Mouse (Mus musculus) heart, embryonic 11.5 days (tissue): ENCODE data around the gene A730061H03Rik. TPM values are rescaled to one million over a fixed set of nuclear protein-coding genes. Genes with fewer than 3 reads are reported as not detected.

Experiments
- ATAC-seq: fragments of 200-750 bp; cut with Nextera tagmentation; replicated peaks from 2 replicates; pipeline ENCODE4 v1.8.0; 2017; ENCODE audit warnings: moderate library complexity; ENCODE audit not compliant: insufficient number of reproducible peaks, low FRiP score, low TSS enrichment
- H3K27ac ChIP-seq: fragments of 300-500 bp; sonication (generic); 2 replicates; pipeline ENCODE4 v1.5.1; 2014; ENCODE audit warnings: mild to moderate bottlenecking, low read depth, low read length
- H3K27me3 ChIP-seq: fragments of 300-500 bp; sonication (generic); 2 replicates; pipeline ENCODE4 v1.6.1; 2014; ENCODE audit warnings: mild to moderate bottlenecking, low read length, mixed read lengths; ENCODE audit not compliant: control insufficient read depth, insufficient read depth
- H3K36me3 ChIP-seq: fragments of 300-500 bp; sonication (generic); 2 replicates; pipeline ENCODE4 v1.6.1; 2014; ENCODE audit warnings: mild to moderate bottlenecking, low read length, moderate library complexity, mixed read lengths; ENCODE audit not compliant: control insufficient read depth, insufficient read depth
- H3K4me1 ChIP-seq: fragments of 300-500 bp; sonication (generic); 2 replicates; pipeline ENCODE4 v1.6.1; 2014; ENCODE audit warnings: low read length; ENCODE audit not compliant: control insufficient read depth, insufficient read depth
- H3K4me2 ChIP-seq: fragments of 300-500 bp; sonication (generic); 2 replicates; pipeline ENCODE4 v1.6.1; 2014; ENCODE audit warnings: mild to moderate bottlenecking, moderate library complexity
- H3K4me3 ChIP-seq: fragments of 300-500 bp; sonication (generic); 2 replicates; pipeline ENCODE4 v1.5.1; 2014; ENCODE audit warnings: low read depth, low read length
- H3K9ac ChIP-seq: fragments of 300-500 bp; sonication (generic); 2 replicates; pipeline ENCODE4 v1.6.1; 2014; ENCODE audit warnings: mild to moderate bottlenecking, low read depth, low read length, moderate library complexity
- H3K9me3 ChIP-seq: fragments of 300-500 bp; sonication (generic); replicated peaks from 2 replicates; pipeline ENCODE4 v1.6.1; 2016; ENCODE audit warnings: low read length; ENCODE audit not compliant: control insufficient read depth
- WGBS: fragments of 180-500 bp; shearing (Covaris S2); extraction: QIAGEN DNeasy Blood & Tissue Kit; methylation state at CpG from one replicate; pipeline ENCODE4 v1.1.7; 2014; ENCODE audit not compliant: insufficient replicate concordance; 5-methylcytosine and 5-hydroxymethylcytosine counted together
- polyA plus RNA-seq: library from polyadenylated mRNA; unstranded; fragments of >200 nt; fragmentation: Nextera tagmentation; extraction: Ambion mirVana; gene quantifications from 2 replicates; pipeline ENCODE4 v1.2.1, GENCODE M21; 2014

Gene A730061H03Rik
- polyA plus RNA-seq, 1 experiment from 2014 or later = 1.3 TPM

- H3K4me3 ChIP-seq = no peak overlapping the region
- peaks cover 34% of the 10 kb centered on the region for H3K36me3 ChIP-seq
- H3K27me3 ChIP-seq = no peaks in the 10 kb centered on the region
- no peaks in the 10 kb centered on the region for H3K9me3 ChIP-seq
- peaks cover 13% of the 10 kb centered on the region for H3K4me1 ChIP-seq
- ATAC-seq = no peak
- H3K27ac ChIP-seq = no peak overlapping the region
- WGBS = 76% methylated on average over 13 of the region's 13 CpGs
- H3K9ac ChIP-seq = no peak overlapping the region
- H3K4me2 ChIP-seq = no peak overlapping the region
These were observed 36.0 kb upstream of the A730061H03Rik start for GRCm38 (mm10) chr14:55596036-55596690.

- H3K4me3 ChIP-seq = peak overlapping the region; percentile 78
- H3K27me3 ChIP-seq = no peaks in the 10 kb centered on the region
- peak overlapping the region; percentile 98 for H3K4me2 ChIP-seq
- WGBS = 6% methylated on average over 16 of the region's 16 CpGs
- no peaks in the 10 kb centered on the region for H3K9me3 ChIP-seq
- H3K36me3 ChIP-seq = peaks cover 17% of the 10 kb centered on the region
- H3K4me1 ChIP-seq = peaks cover 19% of the 10 kb centered on the region
- H3K27ac ChIP-seq = peak overlapping the region; percentile 98
- peak overlapping the region; percentile 83 for H3K9ac ChIP-seq
- no peak for ATAC-seq
These were observed 32.0 kb upstream of the A730061H03Rik start for GRCm38 (mm10) chr14:55592226-55592625.

- peak within 1 kb of the TSS; percentile 98 for H3K4me2 ChIP-seq
- H3K9me3 ChIP-seq = no peaks in the 10 kb centered on the region
- peak within 1 kb of the TSS; percentile 78 for H3K4me3 ChIP-seq
- peaks cover 17% of the 10 kb centered on the region for H3K36me3 ChIP-seq
- H3K4me1 ChIP-seq = peaks cover 19% of the 10 kb centered on the region
- no peaks in the 10 kb centered on the region for H3K27me3 ChIP-seq
- peak within 1 kb of the TSS; percentile 98 for H3K27ac ChIP-seq
- peak within 1 kb of the TSS; percentile 85 for H3K9ac ChIP-seq
- ATAC-seq = peak; percentile 86
- WGBS = under 1% methylated on average over 27 of the region's 33 CpGs
These were observed 31.2 kb upstream of the A730061H03Rik start, which contains the start of gene Rnf31 for GRCm38 (mm10) chr14:55591331-55591891. Rnf31 (plus strand) TSS chr14:55591708.

DNA sequence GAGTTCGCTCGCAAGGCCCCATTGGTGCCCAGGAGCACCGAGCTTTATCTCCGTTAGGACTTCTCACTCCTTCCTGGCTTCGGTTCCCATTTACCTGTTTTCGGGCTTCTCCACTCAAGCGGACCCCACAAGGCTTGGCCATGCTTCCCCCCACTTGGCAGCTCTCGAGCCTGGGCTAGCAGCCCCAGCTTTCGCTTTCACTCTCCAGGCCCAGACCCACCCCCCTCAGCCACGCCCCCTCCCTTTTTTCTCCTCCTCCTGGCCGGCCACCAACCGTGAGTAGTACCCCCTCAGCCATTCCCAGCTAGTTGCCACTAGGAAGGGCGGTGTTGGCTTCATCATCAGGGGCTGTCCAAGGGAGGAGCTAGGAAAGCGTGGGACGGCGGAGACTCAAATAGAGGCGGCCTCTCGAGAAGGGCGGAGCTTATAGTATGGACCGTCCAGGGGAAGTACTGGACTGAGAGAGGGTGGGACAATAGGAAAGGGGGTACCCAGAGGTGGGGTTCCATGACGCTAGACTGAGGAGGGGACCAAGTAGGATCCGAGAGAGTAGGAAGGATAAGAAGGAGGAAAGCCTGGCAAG, 30.6 kb upstream of the A730061H03Rik start, which contains the start of gene Psme2:
TSS of gene Psme2 (minus strand) at position 366 of the 583 bp plus-strand sequence.
- Histone ChIP-seq H3K4me2 (peak within 1 kb of the TSS; percentile 98), H3K9me3 (no peaks in the 10 kb centered on the region), H3K27ac (peak within 1 kb of the TSS; percentile 98), H3K4me1 (peaks cover 19% of the 10 kb centered on the region), H3K36me3 (peaks cover 17% of the 10 kb centered on the region), H3K27me3 (no peaks in the 10 kb centered on the region), H3K4me3 (peak within 1 kb of the TSS; percentile 78), H3K9ac (peak within 1 kb of the TSS; percentile 85)
- peak; percentile 96 for ATAC-seq
- WGBS = 1% methylated on average over 22 of the region's 22 CpGs

DNA sequence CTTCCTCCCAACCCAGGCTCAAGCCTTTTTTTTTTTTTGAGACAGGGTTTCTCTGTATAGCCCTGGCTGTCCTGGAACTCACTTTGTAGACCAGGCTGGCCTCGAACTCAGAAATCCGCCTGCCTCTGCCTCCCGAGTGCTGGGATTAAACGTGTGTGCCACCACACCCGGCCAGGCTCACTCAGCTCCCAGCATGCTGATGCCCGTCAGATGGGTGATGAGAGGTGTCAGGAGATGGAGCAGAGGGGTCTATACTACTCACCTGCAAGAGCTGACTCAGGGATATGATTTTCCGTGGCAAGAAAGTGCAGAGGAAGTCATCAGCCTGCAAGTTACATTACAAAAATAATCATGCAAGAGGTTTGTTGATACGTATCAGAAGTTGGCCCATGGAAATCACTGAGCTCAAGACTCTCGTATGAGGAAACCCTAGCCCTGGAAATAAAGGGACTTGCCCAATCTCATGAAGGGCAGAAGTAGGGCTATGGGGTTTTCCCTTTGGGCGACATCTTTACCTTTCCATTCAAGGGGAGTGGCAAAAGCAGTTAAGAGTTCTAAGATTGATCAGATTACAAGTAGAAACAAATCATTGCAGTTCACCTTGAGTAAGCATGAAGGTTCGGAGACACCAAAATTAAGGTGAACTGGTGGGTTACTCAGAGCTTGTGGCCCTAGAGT, 29.7 kb upstream of the A730061H03Rik start:
- 79% methylated on average over 11 of the region's 11 CpGs for WGBS
- H3K27me3 ChIP-seq = no peaks in the 10 kb centered on the region

DNA sequence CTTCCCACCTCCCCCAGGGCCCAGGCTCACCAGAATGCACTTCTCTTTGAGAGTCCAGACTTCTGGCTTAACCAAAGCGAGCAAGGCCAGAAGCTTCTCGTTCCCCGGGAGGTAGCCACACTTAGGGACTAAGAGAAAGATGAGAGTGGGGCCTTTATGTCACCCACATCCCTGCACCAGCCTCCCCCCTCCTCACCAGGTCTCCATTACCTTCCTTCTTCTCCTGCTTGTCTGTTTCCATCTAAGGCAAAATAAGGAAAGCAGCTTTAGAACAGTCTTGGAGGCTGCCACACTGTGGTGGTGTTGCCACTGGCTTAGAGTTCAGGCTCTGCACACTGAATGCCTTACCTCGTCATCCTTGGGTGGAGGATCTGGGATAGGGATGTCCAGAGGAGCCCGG, 29.1 kb upstream of the A730061H03Rik start:
- Histone ChIP-seq H3K4me2 (no peak overlapping the region), H3K4me1 (peaks cover 28% of the 10 kb centered on the region), H3K4me3 (no peak overlapping the region), H3K27ac (no peak overlapping the region), H3K9me3 (no peaks in the 10 kb centered on the region), H3K27me3 (no peaks in the 10 kb centered on the region), H3K36me3 (peaks cover 4% of the 10 kb centered on the region; the same call in 1 of the 2 replicates), H3K9ac (no peak overlapping the region)
- no peak for ATAC-seq
- 90% methylated on average over 5 of the region's 5 CpGs for WGBS

More for the DNA sequence above, 29.7 kb upstream of the A730061H03Rik start:
- peaks cover 9% of the 10 kb centered on the region for H3K36me3 ChIP-seq
- peak overlapping the region; percentile 78 for H3K4me3 ChIP-seq
- peak overlapping the region; percentile 85; the same call in 1 of the 2 replicates for H3K9ac ChIP-seq
- no peak for ATAC-seq
- peaks cover 23% of the 10 kb centered on the region for H3K4me1 ChIP-seq
- peak overlapping the region; percentile 98 for H3K4me2 ChIP-seq
- H3K27ac ChIP-seq = peak overlapping the region; percentile 98; the same call in 1 of the 2 replicates
- no peaks in the 10 kb centered on the region for H3K9me3 ChIP-seq

DNA sequence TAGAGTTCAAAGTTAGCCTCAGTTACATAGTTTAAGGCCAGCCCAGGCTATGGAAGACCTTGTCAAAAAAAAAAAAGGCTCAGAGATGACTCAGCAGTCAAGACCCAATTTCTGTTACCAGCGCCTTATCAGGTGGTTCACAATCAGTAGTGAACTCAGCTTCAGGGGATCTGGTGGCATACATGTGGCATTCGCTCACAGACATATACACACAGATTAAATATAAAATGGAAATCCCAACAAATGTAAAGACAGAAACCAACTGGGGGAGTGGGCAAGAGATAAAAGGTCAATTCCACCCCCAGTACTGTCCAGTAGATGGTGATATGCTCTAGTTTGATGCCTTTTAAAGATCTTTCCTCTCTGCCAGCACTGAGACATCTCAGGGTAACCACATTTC, 25.9 kb upstream of the A730061H03Rik start:
- no peak overlapping the region for H3K4me3 ChIP-seq
- ATAC-seq = no peak
- peaks cover 15% of the 10 kb centered on the region for H3K4me1 ChIP-seq
- no peak overlapping the region for H3K4me2 ChIP-seq
- WGBS = 70% methylated on average over 2 of the region's 2 CpGs
- peak overlapping the region; percentile 7; the same call in 1 of the 2 replicates for H3K9ac ChIP-seq
- no peaks in the 10 kb centered on the region for H3K27me3 ChIP-seq
- H3K27ac ChIP-seq = peak overlapping the region; percentile 64
- H3K36me3 ChIP-seq = 0 out of 2 replicates have a peak, but pooled peaks cover 2% of the 10 kb centered on the region
- no peaks in the 10 kb centered on the region for H3K9me3 ChIP-seq

DNA sequence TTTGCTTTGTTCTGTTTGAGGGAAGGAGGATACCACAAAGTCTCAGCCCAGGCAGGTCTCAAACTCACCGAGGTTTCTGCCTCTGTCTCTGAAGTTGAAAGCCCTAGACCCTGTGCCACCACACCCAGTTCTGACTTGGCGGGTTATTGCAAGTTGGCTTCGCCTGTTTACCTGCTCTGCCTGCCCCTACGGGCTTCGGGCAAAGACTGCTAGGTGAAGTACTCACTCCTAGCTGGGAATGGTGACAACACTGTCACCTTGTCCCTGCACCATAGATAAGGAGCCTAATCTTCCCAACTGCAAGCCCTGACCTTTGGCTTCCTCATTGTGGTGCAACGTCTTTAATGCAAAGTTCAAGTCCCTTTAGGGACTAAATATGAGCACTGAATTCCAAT, 25.4 kb upstream of the A730061H03Rik start:
- Histone ChIP-seq H3K9ac (peak overlapping the region; percentile 7; the same call in 1 of the 2 replicates), H3K27ac (peak overlapping the region; percentile 64), H3K4me3 (peak overlapping the region; percentile 51), H3K36me3 (peaks cover 4% of the 10 kb centered on the region; the same call in 1 of the 2 replicates), H3K9me3 (no peaks in the 10 kb centered on the region), H3K27me3 (no peaks in the 10 kb centered on the region), H3K4me1 (peaks cover 15% of the 10 kb centered on the region), H3K4me2 (peak overlapping the region; percentile 75)
- ATAC-seq = no peak
- 51% methylated on average over 6 of the region's 6 CpGs for WGBS
